9 mouse cellular contexts compared by ENCODE assay signal in genomic region chr1:62181638-62182037, GRCm38 (mm10).
DNase-seq lines count a peak whose midpoint lies in the region; ATAC-seq lines count a peak whose summit lies in the region.
"Had no signal": no experiment of that assay in that cellular context is flagged by ENCODE, and none has a peak within 500 bp of the region (broad histone marks: within the 10 kb centered on the region; RNA-seq: fewer than 3 reads in every experiment).

No protein-coding gene starts in this region.

- no peaks in the 10 kb centered on the region for H3K9me3 ChIP-seq in kidney, embryonic 14.5 days (ENCODE audit: control insufficient read depth, low read length)
- no peaks in the 10 kb centered on the region for H3K9me3 ChIP-seq in heart, embryonic 10.5 days
- no peaks in the 10 kb centered on the region for H3K9me3 ChIP-seq in liver, embryonic 16.5 days (replicated peaks; ENCODE audit: control insufficient read depth, low read length)

- no peak overlapping the region for H3K4me2 ChIP-seq in kidney, embryonic 14.5 days (replicated peaks; ENCODE audit: low read depth, low read length)
- no peak overlapping the region for H3K4me2 ChIP-seq in liver, embryonic 16.5 days (ENCODE audit: low read depth, low read length)

- WGBS in kidney, embryonic 14.5 days, result 14% methylated on average over 5 of the region's 5 CpGs
- WGBS in heart, embryonic 10.5 days, result 13% methylated on average over 5 of the region's 5 CpGs
- WGBS in liver, embryonic 16.5 days (ENCODE audit: insufficient replicate concordance), result 20% methylated on average over 5 of the region's 5 CpGs

- H3K9ac ChIP-seq in kidney, embryonic 14.5 days (ENCODE audit: low read depth, low read length), result no peak overlapping the region
- H3K9ac ChIP-seq in liver, embryonic 16.5 days (ENCODE audit: low read depth, low read length), result no peak overlapping the region

- H3K36me3 ChIP-seq in kidney, embryonic 14.5 days (ENCODE audit: control insufficient read depth, insufficient read depth, low read length), result no peaks in the 10 kb centered on the region
- H3K36me3 ChIP-seq in heart, embryonic 10.5 days, result no peaks in the 10 kb centered on the region
- H3K36me3 ChIP-seq in liver, embryonic 16.5 days (ENCODE audit: control insufficient read depth, insufficient read depth), result no peaks in the 10 kb centered on the region

- peak; percentile 50 for DNase-seq in kidney, postnatal 10 days
- DNase-seq in adrenal gland, postnatal 10 days, result peak; percentile 37
- peak; percentile 76 for DNase-seq in heart, embryonic 10.5 days (ENCODE audit: low spot score)
- no peak for DNase-seq in left cerebral cortex, adult 11 months (ENCODE audit: low spot score)
- no peak for DNase-seq in frontal cortex, adult 2 months (ENCODE audit: extremely low spot score in 1 of 2, low spot score in 1 of 2)
- no peak for DNase-seq in MN1 (ENCODE audit: low spot score)

- peaks cover 5% of the 10 kb centered on the region; the same call in 1 of the 2 replicates for H3K4me1 ChIP-seq in kidney, embryonic 14.5 days (ENCODE audit: control insufficient read depth, insufficient read depth, low read length)
- peaks cover 8% of the 10 kb centered on the region for H3K4me1 ChIP-seq in heart, embryonic 10.5 days
- H3K4me1 ChIP-seq in liver, embryonic 16.5 days (ENCODE audit: control insufficient read depth, low read depth, low read length), result peaks cover 4% of the 10 kb centered on the region

- no peak overlapping the region for H3K27ac ChIP-seq in kidney, embryonic 14.5 days (ENCODE audit: low read depth, low read length)
- H3K27ac ChIP-seq in heart, embryonic 10.5 days, result peak overlapping the region; percentile 69
- H3K27ac ChIP-seq in liver, embryonic 16.5 days (ENCODE audit: low read length), result no peak overlapping the region

- no peak overlapping the region for H3K4me3 ChIP-seq in kidney, embryonic 14.5 days (ENCODE audit: low read length)
- no peak overlapping the region for H3K4me3 ChIP-seq in heart, embryonic 10.5 days
- no peak overlapping the region for H3K4me3 ChIP-seq in liver, embryonic 16.5 days (ENCODE audit: low read depth, low read length)

- no peaks in the 10 kb centered on the region for H3K27me3 ChIP-seq in kidney, embryonic 14.5 days (ENCODE audit: control insufficient read depth, insufficient read depth, low read length)
- H3K27me3 ChIP-seq in heart, embryonic 10.5 days (ENCODE audit: insufficient read depth, poor library complexity, severe bottlenecking), result no peaks in the 10 kb centered on the region
- H3K27me3 ChIP-seq in liver, embryonic 16.5 days (ENCODE audit: control insufficient read depth, insufficient read depth, low read depth, low read length), result no peaks in the 10 kb centered on the region

- ATAC-seq in kidney, embryonic 14.5 days (ENCODE audit: low FRiP score, low TSS enrichment), result no peak
- peak; percentile 54; the same call in 1 of the 2 replicates for ATAC-seq in liver, embryonic 16.5 days (ENCODE audit: low read depth)
- ATAC-seq: lung, postnatal 0 days had no signal

Comparison
In these comparisons a context has a peak if more than half of its experiments do, and no peak if none do; other contexts are left out.
1. DNase-seq: peak in kidney, postnatal 10 days (single experiment), adrenal gland, postnatal 10 days (single experiment) and heart, embryonic 10.5 days (single experiment); none in left cerebral cortex, adult 11 months (single experiment), frontal cortex, adult 2 months (0 of 2) and MN1 (single experiment).